Mouse (Mus musculus) olfactory bulb, adult 2 months (tissue): ENCODE data around the gene Mpnd. TPM values are rescaled to one million over a fixed set of nuclear protein-coding genes. Genes with fewer than 3 reads are reported as not detected.
A peak's percentile ranks its signal among the peaks of the same experiment; 100 is the strongest.

ENCODE experiments used
- H3K27ac ChIP-seq: fragments of 200-500 bp; 2 replicates; pipeline ENCODE4 v1.5.1; 2012; ENCODE audit warnings: low read depth, low read length; ENCODE audit not compliant: insufficient read depth
- H3K4me1 ChIP-seq: fragments of 200-500 bp; 2 replicates; pipeline ENCODE4 v1.6.1; 2012; ENCODE audit warnings: low read length; ENCODE audit not compliant: control insufficient read depth, insufficient read depth
- H3K4me3 ChIP-seq: fragments of 200-500 bp; 2 replicates; pipeline ENCODE4 v1.5.1; 2012; ENCODE audit warnings: mild to moderate bottlenecking, low read depth, low read length, moderate library complexity; ENCODE audit not compliant: insufficient read depth
- CTCF ChIP-seq: fragments of 200-500 bp; IDR thresholded peaks from 2 replicates; pipeline ENCODE4 v1.5.1; 2012; ENCODE audit warnings: low read depth, mild to moderate bottlenecking, low read length, moderate library complexity; ENCODE audit not compliant: insufficient read depth
- POLR2A ChIP-seq: fragments of 200-500 bp; IDR thresholded peaks from 2 replicates; pipeline ENCODE4 v1.6.1; 2012; ENCODE audit warnings: mild to moderate bottlenecking, low read depth, low read length, moderate library complexity; ENCODE audit not compliant: insufficient read depth
- WGBS: fragments of 180-500 bp; shearing (Covaris S2); methylation state at CpG from one replicate; pipeline ENCODE4 v1.1.7; 2018; 5-methylcytosine and 5-hydroxymethylcytosine counted together
- polyA plus RNA-seq: library from polyadenylated mRNA; stranded (reverse); fragments of >200 nt; gene quantifications from 2 replicates; pipeline ENCODE4 v1.2.4, GENCODE M21; 2012; ENCODE audit warnings: low replicate concordance; ENCODE audit not compliant: missing spikeins, insufficient read depth, insufficient read length

Gene Mpnd
- polyA plus RNA-seq, 1 experiment, result not detected

- WGBS, result 70% methylated on average over 7 of the region's 7 CpGs
- Histone ChIP-seq H3K27ac (no peak overlapping the region), H3K4me1 (peaks cover 37% of the 10 kb centered on the region), H3K4me3 (no peak overlapping the region)
- TF ChIP-seq CTCF, result no peak
- TF ChIP-seq POLR2A, result no peak
Observed at GRCm38 (mm10) chr17:56032831-56033230, 27.3 kb downstream of the Mpnd start.

GRCm38 (mm10) chr17:56034040-56034725 lies 28.7 kb downstream of the Mpnd start:
- no peak for TF ChIP-seq CTCF
- TF ChIP-seq POLR2A, result no peak
- Histone ChIP-seq H3K4me1 (peaks cover 32% of the 10 kb centered on the region), H3K27ac (no peak overlapping the region), H3K4me3 (no peak overlapping the region)
- 81% methylated on average over 7 of the region's 7 CpGs for WGBS

GRCm38 (mm10) chr17:56034726-56035100 lies 29.2 kb downstream of the Mpnd start:
- 88% methylated on average over 6 of the region's 6 CpGs for WGBS
- TF ChIP-seq CTCF, result no peak
- TF ChIP-seq POLR2A, result no peak

GRCm38 (mm10) chr17:56035216-56035615 lies 29.7 kb downstream of the Mpnd start:
- Histone ChIP-seq H3K4me1 (peaks cover 32% of the 10 kb centered on the region), H3K27ac (no peak overlapping the region), H3K4me3 (no peak overlapping the region)
- 84% methylated on average over 4 of the region's 4 CpGs for WGBS
- TF ChIP-seq POLR2A (no peak), CTCF (no peak)

More at GRCm38 (mm10) chr17:56034726-56035100, 29.2 kb downstream of the Mpnd start:
- H3K27ac ChIP-seq, result no peak overlapping the region
- H3K4me1 ChIP-seq, result peaks cover 32% of the 10 kb centered on the region
- H3K4me3 ChIP-seq, result no peak overlapping the region

- Histone ChIP-seq H3K27ac (peak within 1 kb of the TSS; percentile 86), H3K4me1 (peaks cover 26% of the 10 kb centered on the region), H3K4me3 (peak within 1 kb of the TSS; percentile 98)
- WGBS, result under 1% methylated on average over 74 of the region's 74 CpGs
- TF ChIP-seq CTCF (peak; percentile 97), POLR2A (peak; percentile 91)
Observed at GRCm38 (mm10) chr17:56036176-56036900, 30.8 kb downstream of the Mpnd start, which contains the start of gene Sh3gl1. Sh3gl1 (minus strand) TSS chr17:56036635.

GRCm38 (mm10) chr17:56036901-56037287 lies 31.4 kb downstream of the Mpnd start:
- peaks cover 26% of the 10 kb centered on the region for H3K4me1 ChIP-seq
- no peak overlapping the region for H3K27ac ChIP-seq
- WGBS, result 35% methylated on average over 13 of the region's 13 CpGs
- H3K4me3 ChIP-seq, result peak overlapping the region; percentile 21; the same call in 1 of the 2 replicates
- TF ChIP-seq POLR2A, result no peak
- TF ChIP-seq CTCF, result no peak

GRCm38 (mm10) chr17:56038583-56039261 lies 33.2 kb downstream of the Mpnd start:
- TF ChIP-seq POLR2A (no peak), CTCF (no peak)
- Histone ChIP-seq H3K4me1 (peaks cover 18% of the 10 kb centered on the region), H3K27ac (no peak overlapping the region), H3K4me3 (no peak overlapping the region)
- 63% methylated on average over 8 of the region's 8 CpGs for WGBS

- TF ChIP-seq POLR2A (no peak), CTCF (no peak)
- H3K4me3 ChIP-seq, result no peak overlapping the region
- peaks cover 14% of the 10 kb centered on the region for H3K4me1 ChIP-seq
- 80% methylated on average over 4 of the region's 4 CpGs for WGBS
- no peak overlapping the region for H3K27ac ChIP-seq
Observed at GRCm38 (mm10) chr17:56039345-56039744, 33.8 kb downstream of the Mpnd start.

GRCm38 (mm10) chr17:56040030-56040856 lies 34.7 kb downstream of the Mpnd start, which contains the start of gene Chaf1a:
Chaf1a (plus strand) TSS chr17:56040439.
- under 1% methylated on average over 68 of the region's 68 CpGs for WGBS

More at GRCm38 (mm10) chr17:56040030-56040856, 34.7 kb downstream of the Mpnd start, which contains the start of gene Chaf1a:
- peak within 1 kb of the TSS; percentile 54 for H3K4me3 ChIP-seq
- H3K27ac ChIP-seq, result no peak within 1 kb of the TSS
- H3K4me1 ChIP-seq, result peaks cover 7% of the 10 kb centered on the region
- no peak for TF ChIP-seq CTCF
- TF ChIP-seq POLR2A, result peak; percentile 34; the same call in 1 of the 2 replicates
